Mouse (Mus musculus): ENCODE measurements at regions not wholly inside any gene's neighbourhood (a gene's known extent, or its start where the extent isn't known, plus 50 kb on each side); places are given as distances from the start of the nearest gene placed in this dataset.
"Not testable (repeated sequence)": the region's sequence is repeated elsewhere in the genome, so short reads cannot be mapped to it uniquely, and the experiment has no call there.

GRCm38 (mm10) chr10:85749549-85749948, 79.7 kb upstream of the Pwp1 start:
- TF ChIP-seq POLR2A (IDR thresholded peaks at IDR 0.05; ENCODE audit: borderline replicate concordance, extremely low read depth, insufficient read depth, insufficient read length, poor library complexity, severe bottlenecking); CTCF (IDR thresholded peaks at IDR 0.05; ENCODE audit: borderline replicate concordance, extremely low read depth, insufficient read depth, insufficient read length): not testable (repeated sequence)
